Comparison of ENCODE assay signal across 8 mouse cellular contexts in the genomic region with DNA sequence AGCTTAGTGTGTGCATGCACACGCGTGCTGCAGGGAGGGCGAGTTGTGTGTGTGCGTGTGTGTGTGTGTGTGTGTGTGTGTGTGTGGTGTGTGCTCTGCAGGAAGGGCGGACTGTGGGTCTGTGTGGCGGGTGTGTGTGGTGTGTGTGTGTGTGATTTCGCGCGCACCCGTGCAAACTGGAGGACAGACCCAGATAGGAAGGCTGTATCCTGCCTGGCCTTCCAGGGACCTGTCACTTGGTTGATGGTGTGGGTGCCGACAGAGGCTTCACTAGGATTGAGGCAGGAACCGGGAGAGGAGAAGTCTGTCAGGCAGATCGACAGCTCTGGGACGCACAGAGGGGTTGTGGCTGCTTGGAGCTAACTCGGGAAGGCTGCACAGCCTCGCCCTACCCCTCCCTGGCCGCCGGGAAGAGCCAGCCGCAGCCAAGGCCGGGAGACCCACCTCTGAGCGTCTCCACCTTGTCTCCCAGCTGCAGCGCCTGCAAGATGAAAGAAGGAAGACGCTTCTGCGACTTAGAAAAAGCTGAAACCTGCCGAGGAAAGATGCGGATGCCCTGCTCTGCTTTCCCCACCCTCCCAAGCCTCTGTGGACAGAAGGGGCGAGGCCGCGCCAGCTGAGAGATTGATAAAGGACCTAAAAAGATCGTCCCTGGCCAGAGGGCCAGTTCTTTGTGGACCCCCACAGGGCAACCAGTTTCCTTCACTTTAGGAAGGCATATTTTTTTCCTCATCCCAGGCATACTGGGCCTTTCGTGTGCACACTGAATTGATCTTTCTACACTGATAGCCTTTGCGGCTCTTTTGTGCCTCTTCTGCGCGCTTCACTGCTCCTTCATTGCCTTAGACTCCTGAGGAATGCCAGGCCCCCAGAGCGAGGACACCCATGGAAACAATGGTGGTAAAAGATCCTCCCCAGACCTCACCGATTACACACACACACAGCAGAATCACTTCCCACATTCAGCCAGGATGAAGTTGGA. TPM values are rescaled to one million over a fixed set of nuclear protein-coding genes. Genes with fewer than 3 reads are reported as not detected.
DNase-seq lines count a peak whose midpoint lies in the region; ATAC-seq and TF ChIP-seq lines count a peak whose summit lies in the region.

No protein-coding gene starts in this region.

- no peak for TF ChIP-seq EP300 in heart, adult 2 months (IDR thresholded peaks at IDR 0.05; ENCODE audit: insufficient read depth, low read depth, low read length)

- intact Hi-C loops in heart, adult 2 months (cut with DNase I), result loop anchor here (1.0 to 5.0 kb wide), 3 partner anchors 40 to 271 kb away; no protein-coding TSS in a partner anchor

- 11% methylated on average over 36 of the region's 36 CpGs for WGBS in heart, adult 2 months
- WGBS in midbrain, postnatal 0 days, result 2% methylated on average over 36 of the region's 36 CpGs

- no peaks in the 10 kb centered on the region for H3K36me3 ChIP-seq in heart, adult 2 months (ENCODE audit: control insufficient read depth, insufficient read depth, low read length)
- H3K36me3 ChIP-seq in midbrain, postnatal 0 days (ENCODE audit: insufficient read depth, low read length), result no peaks in the 10 kb centered on the region
- no peaks in the 10 kb centered on the region for H3K36me3 ChIP-seq in testis, adult 2 months (ENCODE audit: control insufficient read depth, insufficient read depth, low read length)

- DNase-seq in 416B (ENCODE audit: low read depth), result peak; percentile 62
- peak; percentile 70 for DNase-seq in embryo, embryonic 11 days
- DNase-seq in heart, adult 2 months, result peak; percentile 69 to 71
- DNase-seq in kidney, adult 18-20 months, result peak; percentile 49
- peak; percentile 17 for DNase-seq in liver
- DNase-seq in midbrain, postnatal 0 days (ENCODE audit: low spot score), result peak; percentile 62

- ATAC-seq in activated CD4-positive, CD25-positive, alpha-beta regulatory T cell, adult 4 months, result peak; percentile 30
- ATAC-seq in midbrain, postnatal 0 days (ENCODE audit: low FRiP score), result peak; percentile 83

- H3K27me3 ChIP-seq in heart, adult 2 months (ENCODE audit: control insufficient read depth, insufficient read depth, low read length), result no peaks in the 10 kb centered on the region
- 0 out of 2 replicates have a peak, but pooled peaks cover 3% of the 10 kb centered on the region for H3K27me3 ChIP-seq in midbrain, postnatal 0 days (ENCODE audit: insufficient read depth, low read length)
- H3K27me3 ChIP-seq in testis, adult 2 months (ENCODE audit: control insufficient read depth, insufficient read depth, low read length), result no peaks in the 10 kb centered on the region; the same call in 1 of the 2 replicates

- TF ChIP-seq POLR2A in heart, adult 2 months (IDR thresholded peaks at IDR 0.05; ENCODE audit: insufficient read depth, low read depth, low read length), result no peak
- no peak for TF ChIP-seq POLR2A in testis, adult 2 months (IDR thresholded peaks at IDR 0.05; ENCODE audit: control insufficient read depth, low read depth, low read length)

- peak overlapping the region; percentile 85 for H3K4me2 ChIP-seq in midbrain, postnatal 0 days (ENCODE audit: low read depth, low read length, poor library complexity, severe bottlenecking)

- peak overlapping the region; percentile 93 for H3K27ac ChIP-seq in heart, adult 2 months
- peak overlapping the region; percentile 96 for H3K27ac ChIP-seq in midbrain, postnatal 0 days (ENCODE audit: low read depth, low read length)
- H3K27ac ChIP-seq in testis, adult 2 months (ENCODE audit: control insufficient read depth, insufficient read depth, low read depth, low read length), result no peak overlapping the region

- peak overlapping the region; percentile 72 for H3K9ac ChIP-seq in heart, adult 2 months (ENCODE audit: low read depth, low read length)
- peak overlapping the region; percentile 94 for H3K9ac ChIP-seq in midbrain, postnatal 0 days (replicated peaks; ENCODE audit: low read length, poor library complexity, severe bottlenecking)

- TF ChIP-seq CTCF in heart, adult 2 months (IDR thresholded peaks at IDR 0.05), result no peak
- no peak for TF ChIP-seq CTCF in midbrain, postnatal 0 days (IDR thresholded peaks at IDR 0.05)
- no peak for TF ChIP-seq CTCF in testis, adult 2 months (IDR thresholded peaks at IDR 0.05; ENCODE audit: control insufficient read depth, insufficient read depth, insufficient replicate concordance, low read depth, low read length)

- no peaks in the 10 kb centered on the region for H3K9me3 ChIP-seq in midbrain, postnatal 0 days (ENCODE audit: low read length)

- no peaks in the 10 kb centered on the region for H3K79me2 ChIP-seq in heart, adult 2 months (replicated peaks; ENCODE audit: control insufficient read depth, insufficient read depth, low read length)

- H3K4me3 ChIP-seq in heart, adult 2 months, result peak overlapping the region; percentile 91
- H3K4me3 ChIP-seq in midbrain, postnatal 0 days (ENCODE audit: low read depth, low read length), result peak overlapping the region; percentile 93
- peak overlapping the region; percentile 73 for H3K4me3 ChIP-seq in testis, adult 2 months (ENCODE audit: control insufficient read depth, low read depth, low read length)

- peaks cover 4% of the 10 kb centered on the region for H3K4me1 ChIP-seq in heart, adult 2 months (ENCODE audit: control insufficient read depth, insufficient read depth, low read length)
- peaks cover 17% of the 10 kb centered on the region for H3K4me1 ChIP-seq in midbrain, postnatal 0 days (ENCODE audit: insufficient read depth, low read length)
- no peaks in the 10 kb centered on the region; the same call in 1 of the 2 replicates for H3K4me1 ChIP-seq in testis, adult 2 months (ENCODE audit: control insufficient read depth, insufficient read depth, low read length)

RNA-seq across cellular contexts. Expression of a gene that starts 0.9 kb away (rescaled TPM):
- 1 to 10 TPM; 2.5 to 3.7 TPM for polyA plus RNA-seq in activated CD4-positive, CD25-positive, alpha-beta regulatory T cell, adult 4 months (2017; shearing (Covaris generic))
- 10 to 100 TPM; 40.4 to 46.1 TPM for total RNA-seq in heart, adult 2 months (2021)
- polyA plus RNA-seq in heart, adult 2 months (2012; rRNA removed), result 11.0 and 25.0 TPM in 2 replicates
- total RNA-seq in midbrain, postnatal 0 days (2014; rRNA removed), result 24.0 and 34.2 TPM in 2 replicates
- 20.4 and 22.6 TPM in 2 replicates for polyA plus RNA-seq in midbrain, postnatal 0 days (2015; fragmentation: Nextera tagmentation; extraction: Ambion mirVana)
- polyA plus RNA-seq in testis, adult 2 months (2012; rRNA removed), result 11.1 and 12.0 TPM in 2 replicates

Comparison
In these comparisons a context has a peak if more than half of its experiments do, and no peak if none do; other contexts are left out.
1. DNase-seq: peak in every context shown above with its lines; median percentile 70 in embryo, embryonic 11 days; 70 in heart, adult 2 months; 62 in 416B; 62 in midbrain, postnatal 0 days; 49 in kidney, adult 18-20 months; 17 in liver.